Mouse (Mus musculus) B cell, adult 2 months (primary cell): ENCODE data around the gene Top1.

ENCODE experiments used
- DNase-seq, 2 experiments: peaks; one replicate each; pipeline ENCODE4 v3.0.0; 2022

The Top1 gene

GRCm38 (mm10) chr2:160744040-160744822 lies 98.5 kb downstream of the Top1 start:
- peak; percentile 69 to 74 for DNase-seq

GRCm38 (mm10) chr2:160744823-160745210 lies 99.1 kb downstream of the Top1 start:
- no peak for DNase-seq

- no peak for DNase-seq
These were observed 99.8 kb downstream of the Top1 start for GRCm38 (mm10) chr2:160745497-160745896.

- DNase-seq = no peak
These were observed 100.9 kb downstream of the Top1 start for GRCm38 (mm10) chr2:160746637-160747036.

DNA sequence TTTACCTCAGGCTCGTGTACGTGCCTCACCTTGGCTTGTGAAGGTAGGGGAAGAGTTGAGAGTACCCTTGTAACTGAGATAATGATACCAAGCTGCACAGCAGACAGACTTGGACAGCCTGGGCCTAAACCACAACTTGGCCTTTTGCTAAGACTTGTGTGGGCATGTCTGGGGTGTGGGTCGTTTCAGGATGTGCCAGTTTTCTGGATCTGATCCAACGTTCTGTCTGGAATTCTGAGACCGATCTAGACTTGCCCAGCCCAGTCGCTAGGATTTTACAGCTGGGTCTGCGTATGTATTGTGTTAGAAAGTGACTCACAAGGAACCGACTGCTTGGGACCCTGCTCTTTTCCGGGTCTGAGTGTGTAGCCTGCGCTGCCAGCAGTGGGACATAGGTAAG lies 101.4 kb downstream of the Top1 start:
- DNase-seq = no peak

GRCm38 (mm10) chr2:160756583-160757203 lies 111.0 kb downstream of the Top1 start:
- peak; percentile 22 to 33 for DNase-seq

- peak; percentile 19 to 36 for DNase-seq
These were observed 114.9 kb downstream of the Top1 start for GRCm38 (mm10) chr2:160760433-160761184.

- no peak for DNase-seq
These were observed 118.1 kb downstream of the Top1 start for GRCm38 (mm10) chr2:160763816-160764215.

- no peak for DNase-seq
These were observed 118.7 kb downstream of the Top1 start for GRCm38 (mm10) chr2:160764386-160764785.

GRCm38 (mm10) chr2:160765096-160765495 lies 119.4 kb downstream of the Top1 start:
- no peak for DNase-seq

DNA sequence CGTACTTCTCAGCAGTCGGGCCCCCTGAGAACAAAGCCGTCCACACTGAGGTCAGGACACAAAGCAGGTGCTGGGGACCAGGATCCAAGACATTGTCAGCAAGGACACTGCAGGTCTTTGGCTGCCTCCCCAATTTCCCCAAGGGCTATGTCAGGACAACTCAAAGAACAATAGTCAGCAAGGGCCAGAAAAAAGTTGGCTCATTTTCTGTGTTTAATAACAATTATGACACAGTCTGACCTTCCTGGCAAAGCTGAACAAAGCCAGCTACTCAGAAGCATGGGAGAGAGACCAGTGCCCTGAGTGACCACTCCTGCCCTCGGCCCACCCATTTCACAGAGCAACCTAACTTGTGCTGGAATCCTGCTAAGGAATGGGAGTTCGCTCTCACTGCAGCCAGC lies 120.7 kb downstream of the Top1 start:
- DNase-seq = no peak

DNA sequence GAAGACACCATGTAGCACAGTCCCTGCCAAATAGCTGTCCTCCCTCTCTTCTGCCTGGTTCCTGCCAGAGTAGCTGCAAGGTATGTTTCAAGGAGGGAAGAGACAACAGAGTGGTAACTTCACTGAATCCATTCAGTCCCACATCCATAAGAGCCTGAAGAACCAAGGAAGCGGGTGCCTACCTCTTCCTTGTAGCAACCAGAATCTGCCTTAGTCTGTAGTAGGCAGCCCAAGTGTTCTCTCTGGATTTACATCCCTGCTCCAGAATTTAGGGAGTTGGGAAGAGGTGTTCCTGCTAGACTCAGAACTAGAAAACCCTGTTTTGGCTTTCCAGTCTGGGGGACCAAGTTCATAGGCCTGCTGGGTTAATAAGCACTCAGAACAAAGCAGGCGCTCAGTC lies 121.5 kb downstream of the Top1 start:
- DNase-seq = no peak

DNA sequence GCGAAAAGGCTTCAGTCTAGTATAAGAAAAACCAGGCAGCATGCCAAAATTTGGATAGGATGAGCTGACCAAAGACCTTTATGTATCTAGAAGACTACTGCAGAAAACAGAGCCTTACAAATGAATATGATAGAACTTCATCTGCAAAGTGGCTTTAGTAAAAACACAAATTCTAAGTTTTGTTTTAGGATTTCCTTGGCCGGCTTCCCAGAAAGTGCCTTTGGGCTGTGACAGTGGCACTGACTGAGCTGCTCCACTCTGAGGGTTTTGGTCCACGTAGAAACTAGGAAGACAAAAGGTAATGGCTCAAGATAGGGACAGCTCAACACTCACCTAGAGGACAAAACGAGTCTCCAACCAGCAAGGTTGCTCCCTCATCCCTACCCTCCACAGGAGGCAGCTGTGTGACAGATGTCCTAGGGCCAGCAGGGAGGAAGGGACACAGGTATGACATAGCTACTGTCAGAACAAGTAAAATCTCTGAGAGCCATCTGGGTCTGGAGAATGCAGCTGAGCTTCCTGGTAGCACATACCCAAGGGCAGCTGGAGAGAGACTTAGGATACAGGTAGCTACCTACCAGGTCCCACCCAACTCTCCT lies 122.5 kb downstream of the Top1 start:
- DNase-seq = no peak

DNA sequence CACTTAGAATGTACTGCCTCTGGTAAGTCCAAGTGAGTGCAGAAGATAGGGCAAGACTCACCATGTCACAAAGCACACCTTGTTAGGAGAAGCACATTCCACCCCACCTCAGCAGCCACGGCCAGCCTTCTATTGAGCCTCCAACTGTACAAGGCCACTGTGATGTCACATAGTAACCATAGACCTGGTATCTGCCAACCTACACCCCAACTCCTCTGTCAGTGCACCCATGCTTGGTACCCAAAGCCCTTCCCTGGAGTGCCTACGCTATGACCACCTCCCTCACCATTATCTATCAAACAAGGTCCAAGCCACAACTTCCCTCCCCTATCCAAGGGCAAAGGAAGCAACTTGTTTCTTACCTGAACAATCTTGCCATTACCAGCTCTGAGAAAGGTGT lies 123.3 kb downstream of the Top1 start:
- no peak for DNase-seq

DNA sequence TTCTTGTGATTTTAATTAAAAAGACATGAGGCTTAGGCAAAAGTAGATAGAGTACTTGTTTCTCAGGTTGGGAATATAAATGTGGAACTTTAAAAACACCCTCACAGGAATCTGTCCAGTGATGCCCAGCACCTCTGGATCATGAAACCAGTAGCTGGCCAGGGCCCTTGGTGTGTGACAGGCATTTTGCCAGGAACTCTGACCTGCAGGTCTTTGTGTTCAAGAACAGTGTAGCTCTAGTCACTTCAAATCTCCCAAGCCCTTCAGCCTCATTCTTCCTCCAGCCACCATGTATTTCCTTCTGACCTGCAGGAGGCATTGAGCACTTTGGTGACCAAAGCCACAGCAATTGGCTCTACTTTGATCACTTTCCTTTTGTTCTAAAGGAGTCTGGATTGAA lies 124.7 kb downstream of the Top1 start:
- no peak for DNase-seq

- no peak for DNase-seq
These were observed 125.2 kb downstream of the Top1 start for GRCm38 (mm10) chr2:160770871-160771270.

DNA sequence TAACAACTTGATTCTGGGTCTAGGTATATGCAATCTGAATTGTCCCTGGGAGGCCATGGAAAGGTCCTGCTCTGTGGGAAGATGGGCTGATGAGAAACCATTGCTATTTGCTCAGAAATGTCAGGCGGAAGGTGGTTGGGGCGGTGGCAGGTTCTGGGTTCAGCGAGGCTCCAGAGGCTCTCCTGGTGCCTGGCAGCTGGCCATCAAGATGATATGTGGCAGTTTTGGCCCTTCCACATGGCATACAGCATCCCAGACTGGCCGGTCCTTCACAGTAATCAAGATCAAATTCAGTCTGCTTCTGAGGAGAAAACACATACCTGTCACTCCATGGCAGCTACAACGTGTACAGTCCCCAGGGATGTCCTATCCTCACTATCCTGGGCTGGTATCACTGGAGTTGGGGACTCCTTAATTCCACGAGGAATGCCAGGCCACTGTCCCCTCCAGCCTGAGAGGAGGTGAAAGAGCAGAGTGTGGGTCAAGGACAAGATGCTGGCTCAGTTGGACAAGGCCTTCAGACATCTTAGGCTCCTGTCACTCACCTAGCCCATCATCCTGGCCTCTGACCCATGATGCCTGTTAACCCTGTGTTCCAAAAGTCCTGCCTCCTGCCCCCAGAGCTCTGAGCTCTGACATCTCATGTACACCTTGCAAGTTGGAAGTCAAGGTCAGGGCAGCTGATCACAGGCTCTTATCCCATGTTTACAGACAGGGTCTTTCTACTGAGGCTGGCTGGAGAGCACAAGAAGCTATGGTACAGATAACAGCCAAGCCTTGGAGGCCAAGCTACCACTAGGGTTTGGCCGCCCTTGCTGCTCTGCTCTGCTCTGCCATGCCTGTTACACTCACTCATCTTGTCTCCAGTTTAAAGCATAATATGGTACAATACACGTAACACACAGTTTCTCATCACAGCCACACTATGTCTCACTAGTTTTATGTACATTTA lies 125.9 kb downstream of the Top1 start:
- DNase-seq = no peak
